Mouse (Mus musculus) cerebellum, adult 11 months (tissue): ENCODE data around the gene Prnp.

ENCODE experiments used
- DNase-seq: peaks from one replicate; pipeline ENCODE4 v3.0.0; 2022

Gene Prnp

DNA sequence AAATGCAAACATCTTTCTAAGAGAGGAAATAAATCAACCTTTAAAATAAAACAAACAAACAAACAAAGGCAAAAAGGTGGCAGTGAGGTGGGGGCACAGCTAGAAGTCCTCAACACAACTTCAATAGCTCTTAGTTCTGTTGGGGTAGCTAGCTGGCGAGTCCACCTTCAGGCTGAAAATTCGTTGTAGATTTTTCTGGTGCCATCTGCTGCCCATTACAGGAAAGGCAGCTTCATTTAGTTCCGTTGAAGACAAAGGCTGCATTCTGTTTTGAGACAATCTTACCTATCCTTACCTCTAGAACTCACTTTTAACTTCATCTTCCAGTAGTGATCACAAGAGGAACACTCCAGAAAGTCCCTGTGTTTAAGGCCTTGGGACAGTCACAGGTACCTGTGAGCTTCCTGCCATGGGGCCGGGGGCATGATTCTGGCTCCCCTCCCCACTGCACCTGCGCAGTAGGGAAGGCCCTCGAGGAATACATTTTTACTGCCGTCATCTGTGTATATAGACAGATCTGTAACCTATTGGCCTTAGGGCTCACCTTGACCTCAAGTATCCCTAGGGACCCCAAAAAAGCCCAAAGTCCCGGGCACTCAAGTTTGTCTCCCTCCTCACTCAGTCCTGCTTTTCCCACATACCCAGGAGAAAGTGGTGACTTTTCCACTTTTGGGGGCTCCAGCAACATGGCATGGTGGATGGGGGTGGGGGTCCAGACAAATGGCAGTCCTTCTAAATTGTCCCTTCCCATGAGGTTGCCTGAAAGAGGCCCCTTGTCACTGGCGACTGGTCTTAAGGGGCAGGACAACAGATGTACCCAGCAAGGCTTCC, 40.3 kb downstream of the Prnp start:
- peak; percentile 41 for DNase-seq

DNA sequence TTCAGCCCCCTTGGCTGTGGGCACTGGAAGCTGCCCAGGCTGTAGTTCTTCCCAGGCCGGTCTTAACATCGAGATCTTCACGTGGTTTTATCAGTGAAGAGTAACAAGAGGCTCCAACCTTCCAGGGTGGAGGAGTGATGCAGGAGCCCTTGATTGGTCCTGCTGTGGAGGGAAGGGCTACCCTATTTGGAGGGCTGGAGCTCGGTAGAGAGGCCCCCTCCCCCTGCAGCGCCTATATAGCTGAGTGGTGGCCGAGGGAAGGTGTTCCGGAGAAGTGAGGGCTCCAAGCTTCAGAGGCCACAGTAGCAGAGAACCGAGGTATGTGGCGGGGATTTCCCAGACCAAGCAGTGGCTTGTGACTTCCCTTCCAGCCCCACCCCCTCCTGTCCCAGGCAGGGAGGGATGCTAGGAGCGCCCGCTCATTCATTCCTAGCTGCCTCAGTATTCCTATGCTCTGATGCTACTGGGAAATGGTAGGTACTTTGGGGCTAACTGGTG, 40.9 kb downstream of the Prnp start, which contains the start of gene Prnd:
Gene Prnd (plus strand): TSS at position 264 of the 498 bp plus-strand sequence.
- no peak for DNase-seq

DNA sequence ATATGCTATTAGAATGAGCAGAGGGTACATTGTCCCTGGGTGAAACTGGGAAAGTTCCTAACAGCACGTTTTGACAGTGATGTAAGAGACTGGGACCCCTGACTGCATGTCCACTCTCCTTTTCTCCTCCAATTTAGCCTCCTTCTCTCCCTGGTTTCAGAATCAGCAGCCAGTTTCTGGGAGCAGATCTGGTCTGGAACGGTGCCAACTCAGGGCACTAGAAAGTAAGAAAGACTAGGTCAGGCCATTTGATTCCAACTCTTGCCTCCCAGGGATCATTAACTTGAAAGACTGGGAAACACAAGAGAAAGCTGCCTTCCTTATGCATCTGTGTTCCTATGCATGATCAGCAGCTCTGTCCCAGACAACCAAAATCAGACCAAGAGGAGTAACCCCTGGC, 42.7 kb downstream of the Prnp start:
- DNase-seq, result no peak

DNA sequence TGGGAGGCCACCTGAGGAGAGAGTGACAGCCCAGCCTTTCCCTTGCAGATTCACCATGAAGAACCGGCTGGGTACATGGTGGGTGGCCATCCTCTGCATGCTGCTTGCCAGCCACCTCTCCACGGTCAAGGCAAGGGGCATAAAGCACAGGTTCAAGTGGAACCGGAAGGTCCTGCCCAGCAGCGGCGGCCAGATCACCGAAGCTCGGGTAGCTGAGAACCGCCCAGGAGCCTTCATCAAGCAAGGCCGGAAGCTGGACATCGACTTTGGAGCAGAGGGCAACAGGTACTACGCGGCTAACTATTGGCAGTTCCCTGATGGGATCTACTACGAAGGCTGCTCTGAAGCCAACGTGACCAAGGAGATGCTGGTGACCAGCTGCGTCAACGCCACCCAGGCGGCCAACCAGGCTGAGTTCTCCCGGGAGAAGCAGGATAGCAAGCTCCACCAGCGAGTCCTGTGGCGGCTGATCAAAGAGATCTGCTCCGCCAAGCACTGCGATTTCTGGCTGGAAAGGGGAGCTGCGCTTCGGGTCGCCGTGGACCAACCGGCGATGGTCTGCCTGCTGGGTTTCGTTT, 43.3 kb downstream of the Prnp start:
- no peak for DNase-seq

DNA sequence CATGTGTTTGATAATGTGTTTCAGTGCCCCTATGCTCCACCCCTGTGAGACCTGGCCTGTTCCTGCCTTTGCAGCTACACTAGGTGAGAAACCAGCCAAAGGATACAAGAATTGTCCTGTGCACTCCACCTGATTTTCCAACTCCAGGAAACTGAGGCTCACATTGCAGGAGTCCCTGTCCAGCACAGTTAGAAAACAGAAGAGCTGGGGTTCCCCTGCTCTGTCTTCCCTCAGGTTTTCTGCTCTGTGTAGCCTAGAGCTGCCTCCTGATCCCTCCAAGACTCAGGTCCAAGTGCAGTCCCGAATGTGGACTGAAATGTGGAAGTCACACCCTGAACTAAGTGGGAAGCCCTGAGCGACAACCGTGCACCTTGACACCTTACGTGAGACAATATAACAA, 44.0 kb downstream of the Prnp start:
- no peak for DNase-seq

DNA sequence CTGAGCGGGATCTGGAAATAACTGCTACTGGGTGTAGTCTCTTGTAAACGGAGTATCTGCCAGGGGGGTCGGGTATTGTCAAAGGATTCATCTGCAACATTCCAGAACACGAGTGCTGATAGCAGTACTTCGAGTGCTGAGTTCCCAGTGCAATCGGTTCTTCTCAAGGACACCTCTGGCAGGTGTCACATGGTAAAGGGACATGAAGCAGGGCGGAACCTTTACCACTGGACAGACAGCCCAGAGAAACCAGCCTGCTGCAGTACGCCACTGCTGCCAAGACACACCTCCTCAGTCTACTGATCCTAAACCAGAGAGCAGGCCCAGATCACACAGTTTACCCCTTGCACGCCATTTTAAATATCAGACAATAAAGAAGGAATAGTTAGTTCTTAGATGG, 45.1 kb downstream of the Prnp start:
- no peak for DNase-seq

DNA sequence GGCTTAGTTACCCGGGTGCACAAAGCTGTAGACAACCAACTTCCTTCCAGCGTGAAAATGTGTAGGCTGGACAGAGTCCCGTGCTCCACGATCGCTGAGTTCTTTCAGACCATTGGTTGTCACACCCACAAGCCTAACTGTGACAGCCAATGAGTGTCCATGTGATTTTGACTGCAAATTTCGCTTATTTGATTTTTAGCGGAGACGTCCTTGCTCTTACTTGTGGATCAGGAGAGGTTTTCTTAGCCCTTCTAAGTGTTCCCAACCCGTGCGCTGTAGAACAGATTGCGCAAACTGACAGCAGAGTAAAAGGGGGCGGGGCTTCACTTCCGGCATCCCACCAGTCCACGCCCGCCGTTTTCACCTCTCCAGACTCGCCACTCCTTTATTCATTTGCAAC, 45.5 kb downstream of the Prnp start:
- DNase-seq, result no peak

DNA sequence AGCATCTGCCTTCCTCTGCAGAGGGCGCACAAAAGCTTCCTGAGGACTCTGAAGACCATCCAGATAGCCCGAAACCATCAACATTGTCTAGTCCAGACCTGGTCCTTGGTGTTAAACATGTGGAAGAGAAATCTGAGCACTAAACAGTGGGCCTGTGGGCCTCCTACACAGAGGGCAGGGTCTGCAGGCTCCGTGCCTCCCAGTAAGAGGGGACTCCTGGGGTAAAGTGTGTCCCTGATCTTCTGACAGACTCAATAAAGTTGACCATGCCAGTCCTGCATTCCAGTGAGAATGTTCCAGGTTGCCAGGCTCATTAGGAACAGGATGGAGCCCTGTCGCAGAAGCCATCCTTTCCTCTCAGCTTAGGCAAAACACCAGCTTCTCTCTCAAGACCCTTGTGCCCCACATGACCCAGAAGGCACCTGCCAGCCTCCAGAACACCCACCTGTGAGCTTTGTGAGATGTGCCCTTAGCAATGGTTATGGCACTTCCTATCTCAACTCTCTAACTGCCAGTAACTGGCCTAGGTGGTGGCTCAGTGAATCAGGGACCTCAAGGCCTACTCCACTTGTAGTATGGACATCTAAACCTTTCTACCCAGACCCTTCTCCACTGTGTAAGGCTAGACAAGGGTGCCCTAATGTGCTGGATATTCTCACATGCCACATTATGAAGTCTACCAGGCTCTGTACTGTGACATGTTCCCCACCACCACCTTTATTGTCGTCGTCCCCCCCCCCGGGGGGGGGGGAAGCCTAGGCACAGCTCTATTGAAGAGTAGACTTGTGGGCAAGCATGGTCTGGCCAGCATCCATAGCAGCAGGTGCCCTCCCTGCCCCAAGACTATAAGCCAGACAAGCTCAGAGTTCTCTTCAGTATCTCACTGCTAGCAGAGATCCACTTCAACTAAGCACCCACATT, 46.9 kb downstream of the Prnp start:
- DNase-seq, result no peak

DNA sequence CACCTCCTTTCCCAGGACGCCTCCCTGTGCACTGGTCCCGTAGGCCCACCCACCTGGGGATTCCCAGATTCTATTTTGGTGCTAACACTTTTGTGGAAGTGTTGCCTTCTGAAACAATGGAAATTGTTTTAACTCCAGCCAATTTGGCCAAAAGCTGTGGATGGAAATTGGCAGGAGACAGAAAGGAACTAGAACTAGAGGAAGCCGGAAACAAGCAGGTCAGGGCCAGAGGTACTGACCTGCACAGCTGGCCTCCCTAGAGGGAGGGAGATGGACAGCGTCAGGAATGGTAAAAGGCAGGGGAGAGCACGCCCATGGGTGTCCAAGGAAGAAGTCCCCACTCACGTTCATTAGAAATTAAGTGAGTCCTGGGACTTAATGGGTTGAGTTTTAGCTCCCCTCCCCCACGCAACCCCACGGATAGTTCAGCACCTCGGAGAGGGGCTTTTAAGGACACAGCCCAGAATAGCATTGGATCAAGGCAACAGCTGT, 48.0 kb downstream of the Prnp start:
- DNase-seq, result no peak

DNA sequence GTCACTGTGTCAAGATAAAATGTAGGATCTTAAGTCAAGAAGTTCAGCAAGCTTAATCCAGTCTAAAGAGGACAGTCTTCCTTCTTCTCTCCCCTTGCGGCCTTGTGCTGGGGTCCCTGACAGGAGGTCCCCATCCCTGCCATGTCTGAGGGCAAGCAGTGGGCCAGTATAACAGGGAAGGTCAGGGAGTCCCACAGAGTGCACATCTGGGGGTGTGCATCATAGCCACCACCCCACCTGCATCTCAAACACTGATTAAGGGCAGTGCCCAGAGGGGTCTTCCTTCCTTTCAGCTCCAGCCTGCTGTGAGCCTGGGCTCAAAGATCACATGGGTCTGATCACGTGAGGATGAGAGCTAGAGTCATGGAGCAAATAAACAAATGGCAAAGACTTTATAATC, 51.9 kb downstream of the Prnp start:
- DNase-seq, result no peak

DNA sequence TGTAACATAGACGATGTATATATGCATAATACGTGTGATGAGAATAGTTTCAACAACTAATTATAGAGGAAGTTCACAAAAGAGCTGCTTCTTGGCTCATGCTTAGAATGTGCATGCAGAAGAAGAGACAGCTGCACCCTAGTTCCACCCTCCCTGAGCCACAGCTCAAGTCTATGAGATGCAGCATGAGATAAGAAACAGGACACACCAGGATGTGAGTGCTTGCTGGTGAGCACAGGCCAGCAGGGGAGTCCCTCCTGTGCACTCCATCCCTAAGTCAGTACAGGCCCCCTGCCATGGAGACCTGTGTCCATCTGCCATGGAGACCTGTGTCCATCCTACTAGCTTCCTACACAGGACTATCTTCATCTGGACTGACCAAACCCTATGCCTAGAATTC, 60.9 kb downstream of the Prnp start:
- no peak for DNase-seq

DNA sequence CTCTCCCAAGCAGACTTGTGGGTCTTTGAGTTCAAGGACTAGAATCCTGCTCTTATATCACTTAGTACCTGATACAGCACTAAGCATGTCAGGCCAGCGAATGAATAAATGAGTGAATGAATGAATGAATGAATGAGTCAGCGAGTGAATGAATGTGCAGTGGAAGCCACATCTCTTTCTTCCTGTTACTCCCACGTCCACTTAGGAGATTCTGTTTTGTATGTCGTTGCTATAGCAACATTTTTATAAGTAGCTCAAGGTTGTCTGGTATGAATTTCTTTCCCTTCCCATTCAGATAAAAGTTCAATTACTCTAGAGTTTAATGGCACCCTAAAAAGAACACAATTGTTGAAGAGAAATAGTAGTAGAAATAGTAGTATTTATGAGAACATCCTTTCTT, 61.4 kb downstream of the Prnp start:
- DNase-seq, result no peak

DNA sequence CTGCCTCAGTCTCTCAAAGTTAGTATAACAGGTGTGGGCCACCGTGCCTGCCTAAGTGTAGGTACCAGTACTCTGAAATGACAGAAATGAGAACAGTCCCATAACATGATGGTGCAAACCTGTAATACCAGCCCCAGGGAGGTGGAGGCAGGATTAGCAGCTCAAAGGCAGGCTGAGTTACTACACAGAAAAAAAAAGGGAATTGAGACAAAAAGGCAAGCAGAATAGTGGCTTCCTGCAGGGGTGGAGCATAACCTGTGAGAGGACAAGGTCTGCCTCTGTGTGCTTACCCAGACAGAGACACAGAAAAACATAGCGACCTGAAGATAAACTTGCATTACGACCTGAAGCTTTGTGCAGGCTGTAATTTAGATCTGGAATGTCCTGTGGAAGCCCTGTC, 66.9 kb downstream of the Prnp start:
- DNase-seq, result no peak

DNA sequence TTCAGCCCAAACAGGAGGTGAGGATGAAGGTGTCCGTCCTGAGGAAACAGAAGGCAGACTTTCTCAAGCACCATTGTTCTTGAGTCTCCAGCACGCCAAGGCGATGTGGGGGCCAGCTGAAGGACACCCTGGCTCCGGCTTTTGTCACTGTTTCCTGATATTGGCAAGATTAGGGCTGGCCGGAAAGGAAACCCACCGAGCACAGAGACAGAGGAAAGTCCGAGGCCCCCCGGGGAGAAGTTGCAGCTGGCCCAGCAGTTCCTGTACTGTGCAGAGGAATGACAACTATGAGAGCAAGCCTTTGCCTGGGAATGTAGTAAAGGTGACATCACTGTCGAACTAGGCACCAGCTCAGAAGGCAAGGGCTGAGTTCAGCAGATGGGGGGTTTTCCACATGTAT, 71.1 kb downstream of the Prnp start:
- DNase-seq, result no peak

DNA sequence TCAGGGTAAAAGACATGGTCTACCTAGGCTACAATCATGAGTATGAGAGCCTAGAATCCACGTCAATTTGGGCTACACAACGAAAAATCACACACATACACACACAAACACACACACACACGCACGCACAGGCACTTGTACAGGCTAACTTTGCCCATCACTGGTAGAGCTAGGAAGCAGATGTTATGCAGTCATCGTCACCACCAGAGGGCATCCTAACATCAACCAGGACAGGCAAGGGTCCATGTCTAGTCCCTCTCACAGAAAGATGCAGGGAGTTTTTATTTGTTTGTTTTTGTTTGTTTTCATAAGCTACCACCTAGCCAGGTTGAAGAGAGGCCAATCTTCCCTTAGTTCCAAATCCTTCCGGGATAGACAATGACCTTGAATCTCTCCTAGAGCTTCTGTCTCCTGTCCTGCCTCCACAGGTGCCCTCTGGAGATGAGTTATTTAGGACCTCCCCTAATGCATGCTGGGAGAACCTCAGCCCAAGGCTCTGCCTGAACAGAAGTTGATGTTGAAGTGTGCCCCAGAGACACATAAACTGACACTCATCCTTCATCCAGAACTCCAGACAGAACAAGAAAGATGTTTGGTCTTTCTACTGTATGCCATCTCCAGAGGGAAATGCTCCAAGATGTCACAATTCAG, 72.9 kb downstream of the Prnp start:
- peak; percentile 34 for DNase-seq

DNA sequence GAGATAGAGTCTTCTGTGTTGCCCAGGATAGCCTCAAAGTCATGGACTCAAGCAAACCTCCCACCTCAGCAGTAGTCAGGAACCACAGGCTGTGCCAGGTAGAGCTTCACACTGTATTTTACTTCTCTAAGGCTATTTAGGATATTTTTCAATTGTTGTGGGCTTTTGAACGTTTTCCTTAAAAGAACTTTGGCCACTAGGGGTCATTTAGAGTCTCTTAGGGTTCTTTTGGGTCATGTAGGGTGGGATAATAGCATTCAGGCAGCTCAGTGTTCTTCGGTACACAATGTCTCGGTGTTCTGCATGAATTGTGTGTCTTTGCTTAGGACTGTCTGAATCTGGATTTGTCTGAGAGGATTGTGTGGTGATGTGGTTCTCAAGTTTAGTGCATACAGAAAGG, 78.2 kb downstream of the Prnp start:
- DNase-seq, result no peak
